Mouse (Mus musculus) liver, postnatal 0 days (tissue): ENCODE data around the gene Stmnd1. TPM values are rescaled to one million over a fixed set of nuclear protein-coding genes. Genes with fewer than 3 reads are reported as not detected.
"Not testable (repeated sequence)": the region's sequence is repeated elsewhere in the genome, so short reads cannot be mapped to it uniquely, and the experiment has no call there.

Experiments used
- ATAC-seq: fragments of 200-750 bp; cut with Nextera tagmentation; 2 replicates; pipeline ENCODE4 v1.8.0; 2017; ENCODE audit warnings: mild to moderate bottlenecking, moderate library complexity
- DNase-seq: peaks from one replicate; pipeline ENCODE4 v3.0.0-alpha.2; 2016
- H3K27ac ChIP-seq: fragments of 300-500 bp; sonication (generic); 2 replicates; pipeline ENCODE4 v1.5.1; 2014; ENCODE audit warnings: antibody characterized with exemption, moderate library complexity, mild to moderate bottlenecking, low read depth
- H3K27me3 ChIP-seq: fragments of 300-500 bp; sonication (generic); 2 replicates; pipeline ENCODE4 v1.6.1; 2014; ENCODE audit warnings: low read length, control low read depth, mixed read lengths; ENCODE audit not compliant: insufficient read depth
- H3K36me3 ChIP-seq: fragments of 300-500 bp; sonication (generic); replicated peaks from 2 replicates; pipeline ENCODE4 v1.6.1; 2014; ENCODE audit warnings: mild to moderate bottlenecking, control low read depth, low read length, moderate library complexity, mixed read lengths; ENCODE audit not compliant: insufficient read depth
- H3K4me1 ChIP-seq: fragments of 300-500 bp; sonication (generic); 2 replicates; pipeline ENCODE4 v1.6.1; 2014; ENCODE audit warnings: antibody characterized with exemption, mild to moderate bottlenecking, control low read depth; ENCODE audit not compliant: insufficient read depth
- H3K4me2 ChIP-seq: fragments of 300-500 bp; sonication (generic); 2 replicates; pipeline ENCODE4 v1.6.1; 2014; ENCODE audit warnings: low read depth, mild to moderate bottlenecking, low read length, moderate library complexity, mixed read lengths
- H3K4me3 ChIP-seq: fragments of 300-500 bp; sonication (generic); 2 replicates; pipeline ENCODE4 v1.5.1; 2014; ENCODE audit warnings: low read depth, low read length
- H3K9ac ChIP-seq: fragments of 300-500 bp; sonication (generic); replicated peaks from 2 replicates; pipeline ENCODE4 v1.6.1; 2014; ENCODE audit warnings: mild to moderate bottlenecking, moderate library complexity
- H3K9me3 ChIP-seq: fragments of 300-500 bp; sonication (generic); 2 replicates; pipeline ENCODE4 v1.6.1; 2016; ENCODE audit warnings: mild to moderate bottlenecking, control low read depth, low read length, mixed read lengths
- CTCF ChIP-seq: sonication (generic); IDR thresholded peaks from 2 replicates; pipeline ENCODE4 v1.5.1; 2016; ENCODE audit warnings: antibody characterized with exemption, low read depth
- EP300 ChIP-seq: IDR thresholded peaks from 2 replicates; pipeline ENCODE4 v1.6.1; 2016; ENCODE audit warnings: antibody characterized with exemption, low read depth, mild to moderate bottlenecking
- WGBS: fragments of 180-500 bp; shearing (Covaris S2); extraction: QIAGEN DNeasy Blood & Tissue Kit; methylation state at CpG from one replicate; pipeline ENCODE4 v1.1.7; 2014; ENCODE audit not compliant: insufficient replicate concordance; 5-methylcytosine and 5-hydroxymethylcytosine counted together
- polyA plus RNA-seq: library from polyadenylated mRNA; unstranded; fragments of >200 nt; fragmentation: Nextera tagmentation; extraction: Ambion mirVana; gene quantifications from 2 replicates; pipeline ENCODE4 v1.2.1, GENCODE M21; 2015

Gene Stmnd1
- polyA plus RNA-seq, 1 experiment from 2014 or later, result not detected

- Histone ChIP-seq H3K27me3 (no peaks in the 10 kb centered on the region), H3K4me1 (no peaks in the 10 kb centered on the region), H3K36me3 (no peaks in the 10 kb centered on the region), H3K9ac (no peak overlapping the region), H3K9me3 (no peaks in the 10 kb centered on the region), H3K27ac (no peak overlapping the region), H3K4me3 (no peak overlapping the region), H3K4me2 (no peak overlapping the region)
- peak; percentile 31 for DNase-seq
- 44% methylated on average over 10 of the region's 10 CpGs for WGBS
- no peak for ATAC-seq
- TF ChIP-seq EP300 (no peak), CTCF (peak; percentile 72)
These were observed 37.3 kb downstream of the Stmnd1 start for GRCm38 (mm10) chr13:46310790-46311189.

- ATAC-seq, result no peak
- Histone ChIP-seq H3K9ac (no peak overlapping the region), H3K27me3 (no peaks in the 10 kb centered on the region), H3K4me2 (no peak overlapping the region), H3K4me1 (no peaks in the 10 kb centered on the region), H3K27ac (no peak overlapping the region), H3K4me3 (no peak overlapping the region), H3K36me3 (no peaks in the 10 kb centered on the region), H3K9me3 (no peaks in the 10 kb centered on the region)
- 70% methylated on average over 5 of the region's 5 CpGs for WGBS
- no peak for DNase-seq
- no peak for TF ChIP-seq EP300
- TF ChIP-seq CTCF, result no peak
These were observed 39.7 kb downstream of the Stmnd1 start for GRCm38 (mm10) chr13:46313176-46313575.

- ATAC-seq (no peak), DNase-seq (no peak)
- H3K4me2 ChIP-seq, result no peak overlapping the region
- no peak overlapping the region for H3K4me3 ChIP-seq
- WGBS, result 81% methylated on average over 7 of the region's 7 CpGs
- TF ChIP-seq CTCF (no peak), EP300 (no peak)
- no peaks in the 10 kb centered on the region for H3K9me3 ChIP-seq
- H3K4me1 ChIP-seq, result no peaks in the 10 kb centered on the region
- H3K27me3 ChIP-seq, result no peaks in the 10 kb centered on the region
- no peak overlapping the region for H3K9ac ChIP-seq
- H3K36me3 ChIP-seq, result no peaks in the 10 kb centered on the region
- no peak overlapping the region for H3K27ac ChIP-seq
These were observed 41.6 kb downstream of the Stmnd1 start for GRCm38 (mm10) chr13:46315165-46315564.

- no peaks in the 10 kb centered on the region for H3K27me3 ChIP-seq
- H3K4me3 ChIP-seq, result no peak overlapping the region
- no peaks in the 10 kb centered on the region for H3K36me3 ChIP-seq
- DNase-seq (no peak), ATAC-seq (no peak)
- no peaks in the 10 kb centered on the region for H3K9me3 ChIP-seq
- no peak overlapping the region for H3K9ac ChIP-seq
- TF ChIP-seq EP300 (no peak), CTCF (no peak)
- no peaks in the 10 kb centered on the region for H3K4me1 ChIP-seq
- H3K4me2 ChIP-seq, result no peak overlapping the region
- WGBS, result 63% methylated on average over 4 of the region's 4 CpGs
- no peak overlapping the region for H3K27ac ChIP-seq
These were observed 52.9 kb downstream of the Stmnd1 start for GRCm38 (mm10) chr13:46326351-46326985.

- Histone ChIP-seq H3K4me2 (no peak overlapping the region), H3K9ac (no peak overlapping the region), H3K4me1 (peaks cover 4% of the 10 kb centered on the region; the same call in 1 of the 2 replicates), H3K36me3 (no peaks in the 10 kb centered on the region), H3K9me3 (no peaks in the 10 kb centered on the region), H3K4me3 (no peak overlapping the region), H3K27ac (no peak overlapping the region), H3K27me3 (no peaks in the 10 kb centered on the region)
- 73% methylated on average over 6 of the region's 6 CpGs for WGBS
- ATAC-seq (no peak), DNase-seq (no peak)
- TF ChIP-seq CTCF, result no peak
- no peak for TF ChIP-seq EP300
These were observed 61.5 kb downstream of the Stmnd1 start for GRCm38 (mm10) chr13:46335020-46335419.

GRCm38 (mm10) chr13:46336281-46336680 is 62.8 kb downstream of the Stmnd1 start:
- not testable (repeated sequence) for H3K27ac ChIP-seq, H3K4me2 ChIP-seq, H3K4me3 ChIP-seq, ATAC-seq, H3K27me3 ChIP-seq, H3K36me3 ChIP-seq, H3K9me3 ChIP-seq, H3K4me1 ChIP-seq, DNase-seq, H3K9ac ChIP-seq
- WGBS, result 65% methylated on average over 1 of the region's 1 CpGs

GRCm38 (mm10) chr13:46337791-46338190 is 64.3 kb downstream of the Stmnd1 start:
- 52% methylated on average over 2 of the region's 2 CpGs for WGBS
- Histone ChIP-seq H3K27ac (no peak overlapping the region), H3K36me3 (no peaks in the 10 kb centered on the region), H3K9me3 (no peaks in the 10 kb centered on the region), H3K9ac (no peak overlapping the region), H3K4me1 (peaks cover 4% of the 10 kb centered on the region; the same call in 1 of the 2 replicates), H3K4me2 (no peak overlapping the region), H3K27me3 (no peaks in the 10 kb centered on the region), H3K4me3 (no peak overlapping the region)
- ATAC-seq, result no peak
- TF ChIP-seq CTCF, result no peak
- no peak for TF ChIP-seq EP300
- DNase-seq, result no peak
